Mouse (Mus musculus) megakaryocyte progenitor cell, adult 5-6 weeks (primary cell): Measurements from ENCODE around the gene Kcnq1. TPM values are rescaled to one million over a fixed set of nuclear protein-coding genes. Genes with fewer than 3 reads are reported as not detected.
A peak's percentile ranks its signal among the peaks of the same experiment; 100 is the strongest.

Source experiments
- ATAC-seq: replicated peaks from 2 replicates; pipeline ENCODE4 v1.8.0; 2016; ENCODE audit warnings: mild to moderate bottlenecking, moderate TSS enrichment, inconsistent platforms; ENCODE audit not compliant: poor library complexity
- total RNA-seq, 2 experiments: library from RNA; stranded (forward) in 1 of 2; stranded (reverse) in 1 of 2; fragments of 157-497, 149-512 nt in 1 of 2; fragments of 200-1000 nt in 1 of 2; gene quantifications; 2 replicates each; pipeline versions ENCODE4 v1.2.3 to v1.2.4; 2015 to 2017

The Kcnq1 gene
- total RNA-seq, 2 experiments from 2014 or later: not detected

- ATAC-seq: peak; percentile 39; the same call in 1 of the 2 replicates
Observed at GRCm38 (mm10) chr7:143172914-143173547, 66.9 kb downstream of the Kcnq1 start.

- ATAC-seq: no peak
Observed at GRCm38 (mm10) chr7:143174633-143175032, 68.5 kb downstream of the Kcnq1 start.

GRCm38 (mm10) chr7:143178831-143179230 is 72.7 kb downstream of the Kcnq1 start:
- ATAC-seq: no peak

- peak; percentile 98 for ATAC-seq
Observed at GRCm38 (mm10) chr7:143180761-143181160, 74.6 kb downstream of the Kcnq1 start.

GRCm38 (mm10) chr7:143181311-143181710 is 75.1 kb downstream of the Kcnq1 start:
- ATAC-seq: peak; percentile 24; the same call in 1 of the 2 replicates

GRCm38 (mm10) chr7:143185506-143185905 is 79.3 kb downstream of the Kcnq1 start:
- ATAC-seq: no peak

GRCm38 (mm10) chr7:143186378-143186777 is 80.2 kb downstream of the Kcnq1 start:
- ATAC-seq: no peak

GRCm38 (mm10) chr7:143187181-143187580 is 81.0 kb downstream of the Kcnq1 start:
- no peak for ATAC-seq

GRCm38 (mm10) chr7:143188589-143188988 is 82.4 kb downstream of the Kcnq1 start:
- no peak for ATAC-seq

GRCm38 (mm10) chr7:143189965-143190722 is 84.0 kb downstream of the Kcnq1 start:
- ATAC-seq: no peak

GRCm38 (mm10) chr7:143190911-143191310 is 84.7 kb downstream of the Kcnq1 start:
- ATAC-seq: no peak

GRCm38 (mm10) chr7:143192392-143192791 is 86.2 kb downstream of the Kcnq1 start:
- no peak for ATAC-seq

GRCm38 (mm10) chr7:143194064-143194463 is 87.9 kb downstream of the Kcnq1 start:
- ATAC-seq: no peak

GRCm38 (mm10) chr7:143197951-143198440 is 91.8 kb downstream of the Kcnq1 start:
- ATAC-seq: no peak

GRCm38 (mm10) chr7:143198443-143198842 is 92.3 kb downstream of the Kcnq1 start:
- no peak for ATAC-seq

GRCm38 (mm10) chr7:143201255-143201654 is 95.1 kb downstream of the Kcnq1 start:
- no peak for ATAC-seq

GRCm38 (mm10) chr7:143203897-143204296 is 97.7 kb downstream of the Kcnq1 start:
- ATAC-seq: no peak

- ATAC-seq: peak; percentile 92
Observed at GRCm38 (mm10) chr7:143207044-143207443, 100.9 kb downstream of the Kcnq1 start.

GRCm38 (mm10) chr7:143210796-143211195 is 104.6 kb downstream of the Kcnq1 start:
- ATAC-seq: no peak

- no peak for ATAC-seq
Observed at GRCm38 (mm10) chr7:143251206-143251605, 145.0 kb downstream of the Kcnq1 start.

GRCm38 (mm10) chr7:143253126-143253871 is 147.1 kb downstream of the Kcnq1 start:
- ATAC-seq: no peak
